Mouse (Mus musculus): ENCODE results near the gene Ipo9. TPM values are rescaled to one million over a fixed set of nuclear protein-coding genes. Genes with fewer than 3 reads are reported as not detected.

Gene Ipo9
- total RNA-seq, 2 experiments from 2014 or later = 30.0 to 34.9 TPM

DNA sequence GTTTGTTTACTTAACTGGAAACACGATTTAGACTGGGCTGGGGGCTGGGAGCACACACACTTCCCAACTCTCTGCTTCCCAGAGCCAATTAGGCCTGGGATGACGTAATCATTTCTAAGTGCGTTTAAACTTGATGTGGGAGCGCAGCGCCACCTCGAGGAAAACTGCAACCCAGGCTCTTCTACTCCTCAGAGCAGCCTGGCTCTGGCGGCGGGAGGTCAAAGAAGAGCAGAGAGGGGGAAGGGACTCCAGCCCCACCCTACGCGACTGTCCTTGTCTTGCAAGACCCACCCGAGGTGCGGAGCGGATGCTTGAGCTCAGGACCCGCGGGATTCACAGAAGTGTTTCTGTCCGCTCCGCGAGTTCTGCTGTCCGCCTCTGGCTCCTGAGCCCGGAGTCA is 62.1 kb downstream of the Ipo9 start:
- DNase-seq = peak; percentile 91 to 95

DNA sequence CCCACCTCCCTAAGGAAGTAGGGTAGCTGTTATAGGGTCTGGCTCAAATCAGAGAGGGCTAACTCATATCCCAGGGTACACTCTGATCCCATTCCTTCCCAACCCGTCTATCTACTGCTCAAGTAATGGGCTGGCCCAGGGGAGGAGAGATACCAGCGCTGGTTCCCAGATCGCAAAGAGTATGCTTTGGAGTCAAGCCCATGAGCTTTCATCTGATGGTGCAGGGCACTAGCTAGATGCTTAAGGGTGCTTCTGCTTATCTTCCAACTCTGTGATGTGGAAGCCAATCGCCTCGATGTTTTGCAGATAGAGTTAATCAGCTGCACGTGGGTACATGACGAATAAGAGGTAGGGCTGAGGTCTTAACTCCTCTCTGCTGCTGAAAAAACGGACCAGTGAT is 62.7 kb downstream of the Ipo9 start:
- DNase-seq = no peak

DNA sequence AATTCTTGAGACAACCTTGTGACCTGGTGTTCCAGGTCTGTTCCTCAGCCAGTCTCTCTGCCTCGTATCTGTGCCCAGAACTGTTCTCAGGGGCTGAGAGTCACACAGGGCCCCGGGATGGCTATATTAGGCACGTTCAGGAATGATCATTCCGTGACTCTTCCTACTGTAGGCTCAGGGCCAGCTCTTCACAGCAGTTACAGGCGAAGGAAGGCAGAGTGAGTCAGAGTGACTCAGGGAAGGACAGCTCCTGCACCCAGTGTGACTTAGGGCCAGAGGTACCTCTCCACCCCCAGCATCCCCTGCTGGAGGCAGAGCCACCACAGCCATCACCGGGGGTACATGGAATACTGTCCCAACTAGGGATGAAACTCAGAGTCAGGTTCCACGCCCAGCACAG is 63.3 kb downstream of the Ipo9 start:
- no peak for DNase-seq

DNA sequence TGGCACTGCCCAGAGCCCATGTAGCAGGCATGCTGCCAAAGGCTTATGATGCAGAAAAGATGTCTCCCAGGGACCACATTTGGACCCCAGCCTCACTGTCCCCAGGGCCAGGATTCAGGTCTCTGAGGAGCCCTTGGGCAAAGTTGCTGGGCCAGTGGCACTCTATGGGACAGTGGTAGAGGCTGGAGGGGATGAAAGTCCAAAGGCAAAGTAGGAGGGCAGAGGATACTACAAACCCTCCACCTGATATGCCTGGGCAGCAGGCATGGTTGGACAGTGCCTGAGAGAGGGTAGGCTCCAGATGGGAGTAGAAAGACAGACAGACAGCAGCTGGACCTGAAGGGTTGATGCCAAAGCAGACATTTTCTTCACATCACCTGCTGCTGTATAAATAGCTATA is 63.9 kb downstream of the Ipo9 start:
- DNase-seq = no peak

DNA sequence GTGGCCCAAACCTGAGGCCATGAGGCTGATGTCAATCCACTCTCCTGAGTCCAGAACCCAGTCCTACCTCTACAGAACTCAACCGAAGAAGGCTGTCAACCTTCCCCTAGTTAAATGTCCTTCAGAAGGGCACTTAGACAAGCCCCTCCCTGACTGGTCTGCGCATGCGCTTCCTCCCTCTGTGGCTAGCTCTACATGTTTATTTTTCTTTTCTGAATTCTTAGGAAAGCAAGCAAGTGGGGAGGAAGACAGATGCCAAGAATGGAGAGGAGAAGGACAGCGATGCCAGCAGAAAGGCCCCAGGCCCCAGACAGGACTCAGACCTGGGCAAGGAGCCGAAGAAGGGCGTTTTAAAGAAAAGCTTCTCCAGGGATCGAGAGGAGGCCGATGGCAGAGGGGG is 66.9 kb downstream of the Ipo9 start:
- DNase-seq = no peak

DNA sequence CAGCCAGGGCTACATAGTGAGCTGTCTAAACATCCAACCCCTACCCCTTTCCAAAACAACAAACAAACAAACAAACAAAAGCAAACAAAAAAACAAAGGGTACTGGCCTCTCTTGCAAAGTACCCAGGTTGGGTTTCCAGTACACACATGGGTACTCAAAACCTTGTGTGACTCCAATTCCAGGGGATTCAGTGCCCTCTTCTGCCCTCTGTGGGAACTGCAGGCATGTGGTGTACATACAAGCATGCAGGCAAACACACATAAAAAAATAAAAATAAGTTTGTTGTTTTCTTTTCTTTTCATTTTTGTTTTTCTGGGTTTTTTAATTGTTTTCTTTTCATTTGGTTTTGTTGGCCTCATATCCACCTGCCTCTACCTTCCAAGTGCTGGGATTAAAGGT is 68.2 kb downstream of the Ipo9 start:
- no peak for DNase-seq

DNA sequence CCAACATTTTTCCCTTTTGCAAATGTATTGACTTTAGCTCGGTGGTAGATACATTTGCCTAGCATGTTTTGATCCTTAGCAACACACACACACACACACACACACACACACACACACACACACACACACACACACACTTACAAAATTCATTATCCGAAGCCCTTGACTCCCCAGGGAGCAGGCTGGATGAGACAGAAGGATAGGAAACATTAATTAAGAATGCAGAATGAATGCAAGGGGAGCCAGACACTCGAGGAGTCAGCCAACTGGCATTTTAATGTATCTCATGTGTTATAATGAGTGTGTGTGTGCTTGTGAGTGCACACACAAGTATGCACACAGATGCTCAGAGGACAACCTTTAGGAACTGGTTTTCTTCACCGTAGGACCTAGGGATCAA is 68.8 kb downstream of the Ipo9 start:
- no peak for DNase-seq

DNA sequence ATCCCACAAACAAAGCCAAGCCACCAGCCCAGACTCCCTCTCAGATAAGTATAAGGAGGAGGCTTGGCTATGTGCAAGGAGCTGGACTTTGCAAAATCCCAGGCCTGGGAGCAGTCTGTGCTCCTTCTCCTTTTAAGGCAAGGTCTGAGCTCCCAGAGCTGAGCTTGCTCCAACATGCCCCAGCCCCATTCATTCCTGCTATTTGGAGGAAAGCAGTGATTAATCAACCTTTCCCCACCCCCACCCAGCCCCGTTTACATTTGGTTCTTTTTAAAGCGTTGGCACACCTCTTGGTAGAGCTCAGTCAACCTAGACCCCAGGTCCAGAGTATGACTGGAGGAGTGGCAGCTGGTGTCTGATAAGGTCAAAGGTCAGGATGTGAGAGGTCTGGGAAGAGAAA is 71.2 kb downstream of the Ipo9 start:
- peak in 1 of 2 experiments; percentile 38 for DNase-seq

DNA sequence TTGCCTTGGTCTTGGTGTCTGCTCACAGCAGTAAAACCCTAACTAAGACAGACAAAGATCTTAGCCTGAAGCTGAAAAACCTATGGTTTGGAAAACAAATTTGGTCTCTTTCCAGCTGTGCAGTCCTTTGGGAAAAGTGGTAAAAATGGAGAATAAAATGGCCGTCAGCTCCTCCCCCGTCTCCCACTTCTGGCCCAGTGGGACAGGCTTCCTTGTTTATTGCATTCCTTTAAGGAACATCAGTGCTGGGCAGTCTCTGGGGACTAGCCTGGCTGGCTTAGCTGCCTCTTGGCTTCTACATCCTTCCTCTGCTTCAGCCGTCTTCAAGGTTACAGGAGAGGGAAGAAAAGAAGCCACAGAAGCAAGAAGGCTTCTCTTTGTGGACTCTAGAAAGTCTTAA is 78.3 kb downstream of the Ipo9 start:
- DNase-seq = peak; percentile 55 to 81

DNA sequence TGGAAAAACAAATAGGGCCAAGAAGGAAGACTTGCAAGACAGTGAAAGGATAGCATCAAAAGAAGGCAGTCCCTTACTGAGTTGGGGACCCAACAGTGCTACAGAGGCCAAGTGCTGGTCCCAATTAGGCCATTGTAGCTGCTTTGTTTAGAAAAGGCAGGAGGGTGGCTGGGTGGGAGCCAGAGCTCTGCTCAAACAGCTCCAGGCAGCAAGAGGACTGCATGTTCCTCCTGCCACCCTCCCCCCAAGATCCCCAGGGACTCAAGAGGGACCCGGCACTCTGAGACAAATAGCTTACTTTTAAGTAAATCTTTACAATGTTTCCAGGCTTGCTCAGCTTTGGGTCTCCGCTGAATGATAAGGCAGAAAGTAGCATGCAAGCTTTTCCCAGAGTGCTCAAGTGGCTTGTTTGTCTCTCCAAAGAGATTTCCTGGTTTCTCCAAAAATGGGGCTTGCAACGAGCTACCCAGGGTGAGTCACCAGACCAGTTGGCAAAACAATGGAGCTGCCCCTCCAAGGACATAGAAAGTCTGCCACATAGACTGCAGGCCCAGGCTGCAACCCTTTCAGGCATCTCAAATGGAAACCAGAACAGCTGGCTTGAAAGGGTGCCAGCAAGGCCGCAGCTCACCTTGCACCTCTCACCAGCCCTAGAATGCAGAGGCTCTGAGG is 82.7 kb downstream of the Ipo9 start:
- DNase-seq = peak; percentile 63 to 77

DNA sequence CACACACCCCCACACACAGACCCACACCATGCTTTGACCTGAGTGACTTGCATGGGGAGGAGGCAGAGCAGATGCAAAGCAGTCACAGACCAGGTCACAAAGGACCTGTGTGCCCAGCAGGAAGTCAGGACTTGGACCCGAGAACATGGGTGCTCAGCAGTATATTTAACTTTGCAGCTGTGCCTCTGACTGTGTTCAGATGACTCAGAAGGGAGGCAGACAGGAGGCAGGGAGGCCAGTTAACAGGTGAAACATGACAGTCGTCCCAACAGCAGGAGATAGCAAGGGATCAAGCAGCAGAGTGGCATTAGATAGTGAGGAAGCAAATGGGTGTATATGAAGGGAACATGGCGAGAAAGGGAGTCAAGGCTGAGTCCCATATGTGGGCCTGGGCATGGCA is 83.4 kb downstream of the Ipo9 start:
- DNase-seq = no peak

DNA sequence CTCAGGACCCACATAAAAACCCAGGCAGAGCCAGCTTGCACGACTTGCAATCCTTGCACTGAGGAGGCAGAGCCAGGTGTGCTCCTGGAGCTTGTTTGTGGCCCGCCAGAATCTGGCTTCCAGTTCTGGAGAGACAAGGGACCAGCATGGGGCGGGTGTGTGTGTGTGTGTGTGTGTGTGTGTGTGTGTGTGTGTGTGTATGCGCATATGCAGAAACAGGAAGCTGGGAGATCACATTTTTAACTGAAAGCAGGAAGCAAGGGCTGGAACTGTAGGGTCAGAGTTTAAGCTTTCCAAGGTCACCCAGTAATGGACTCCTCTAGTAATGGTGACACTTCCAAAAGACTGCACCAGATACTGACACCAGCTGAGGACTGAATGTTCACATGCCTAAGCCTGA is 86.3 kb downstream of the Ipo9 start:
- DNase-seq = no peak

DNA sequence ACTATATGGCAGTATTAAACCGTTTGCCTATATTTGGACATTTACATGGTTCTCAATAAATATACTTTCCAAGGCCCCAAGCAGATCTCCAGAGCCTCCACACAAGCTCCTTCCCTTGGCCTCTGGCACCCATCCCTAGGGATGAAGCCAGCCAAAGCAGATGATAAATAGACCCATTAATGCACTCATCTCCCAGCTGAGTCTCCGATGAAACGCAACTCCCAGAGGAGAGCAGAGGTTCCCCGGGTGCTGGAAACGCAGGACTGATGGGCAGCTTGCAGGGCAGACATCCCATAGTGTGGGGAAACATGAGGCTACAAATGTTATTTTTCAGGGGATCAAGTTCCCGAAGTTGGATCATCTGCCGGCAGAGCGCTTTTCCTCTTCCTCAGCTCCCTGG is 88.4 kb downstream of the Ipo9 start:
- no peak for DNase-seq

Small RNA genes within 50 kb of the gene (microRNA-seq; reads per million reads assigned to microRNA genes)
- 0.38 to 1.1 reads per million in 2 experiments for gene Mir1231

Other genes starting within 250 kb of the Ipo9 start
- gene Elf3, start 171.9 kb downstream of the Ipo9 start, total RNA-seq (2021) = under 1 TPM in 1 of 2 experiments, not detected in 1; 0.54 TPM
- 10 to 100 TPM; 19.4 to 20.9 TPM for gene Rnpep, start 146.4 kb downstream of the Ipo9 start, total RNA-seq (2021)
- 100 to 1,000 TPM; 390 to 405 TPM for gene Timm17a, start 116.7 kb downstream of the Ipo9 start, total RNA-seq (2021)
- 1 to 10 TPM; 3.1 to 3.4 TPM for gene Lmod1, start 105.7 kb downstream of the Ipo9 start, total RNA-seq (2021)
- gene Shisa4, start 55.3 kb downstream of the Ipo9 start, total RNA-seq (2021) = 1 to 10 TPM; 2.5 to 3.0 TPM
- gene Nav1, start 176.8 kb upstream of the Ipo9 start, total RNA-seq (2021) = 10 to 100 TPM; 16.3 to 16.7 TPM

All from heart, adult 18-20 months (tissue).